Mouse (Mus musculus): ENCODE measurements around the gene Rel. TPM values are rescaled to one million over a fixed set of nuclear protein-coding genes. Genes with fewer than 3 reads are reported as not detected.
"Not testable (repeated sequence)": the region's sequence is repeated elsewhere in the genome, so short reads cannot be mapped to it uniquely, and the experiment has no call there.

The Rel gene
- polyA plus RNA-seq, 1 experiment from 2014 or later = 1.1 TPM

- not testable (repeated sequence) for H3K9ac ChIP-seq (ENCODE audit: low read length); H3K27me3 ChIP-seq (replicated peaks; ENCODE audit: control insufficient read depth, insufficient read depth, low read length); H3K4me2 ChIP-seq (ENCODE audit: low read length); H3K9me3 ChIP-seq (ENCODE audit: control insufficient read depth, low read length); H3K4me3 ChIP-seq (ENCODE audit: low read depth, low read length); H3K36me3 ChIP-seq (ENCODE audit: control insufficient read depth, insufficient read depth, low read length); ATAC-seq (replicated peaks; ENCODE audit: low FRiP score, low TSS enrichment, low read depth); H3K4me1 ChIP-seq (replicated peaks; ENCODE audit: control insufficient read depth, insufficient read depth, low read length); DNase-seq (ENCODE audit: low spot score); H3K27ac ChIP-seq (ENCODE audit: low read depth)
- 83% methylated on average over 4 of the region's 5 CpGs for WGBS
These were observed 3.4 kb downstream of the Rel start for GRCm38 (mm10) chr11:23767369-23767768.

- no peak for ATAC-seq (replicated peaks; ENCODE audit: low FRiP score, low TSS enrichment, low read depth)
- Histone ChIP-seq H3K4me1 (replicated peaks; ENCODE audit: control insufficient read depth, insufficient read depth, low read length) (no peaks in the 10 kb centered on the region), H3K9me3 (ENCODE audit: control insufficient read depth, low read length) (no peaks in the 10 kb centered on the region), H3K4me3 (ENCODE audit: low read depth, low read length) (no peak overlapping the region), H3K9ac (ENCODE audit: low read length) (no peak overlapping the region), H3K27ac (ENCODE audit: low read depth) (no peak overlapping the region), H3K4me2 (ENCODE audit: low read length) (no peak overlapping the region), H3K27me3 (replicated peaks; ENCODE audit: control insufficient read depth, insufficient read depth, low read length) (no peaks in the 10 kb centered on the region), H3K36me3 (ENCODE audit: control insufficient read depth, insufficient read depth, low read length) (no peaks in the 10 kb centered on the region)
- WGBS = 90% methylated on average over 2 of the region's 2 CpGs
- no peak for DNase-seq (ENCODE audit: low spot score)
These were observed 8.1 kb downstream of the Rel start for GRCm38 (mm10) chr11:23762635-23763034.

- DNase-seq (ENCODE audit: low spot score) = no peak
- Histone ChIP-seq H3K4me2 (ENCODE audit: low read length) (no peak overlapping the region), H3K9me3 (ENCODE audit: control insufficient read depth, low read length) (no peaks in the 10 kb centered on the region), H3K27ac (ENCODE audit: low read depth) (no peak overlapping the region), H3K27me3 (replicated peaks; ENCODE audit: control insufficient read depth, insufficient read depth, low read length) (no peaks in the 10 kb centered on the region), H3K9ac (ENCODE audit: low read length) (no peak overlapping the region), H3K36me3 (ENCODE audit: control insufficient read depth, insufficient read depth, low read length) (no peaks in the 10 kb centered on the region), H3K4me1 (replicated peaks; ENCODE audit: control insufficient read depth, insufficient read depth, low read length) (no peaks in the 10 kb centered on the region), H3K4me3 (ENCODE audit: low read depth, low read length) (no peak overlapping the region)
- ATAC-seq (replicated peaks; ENCODE audit: low FRiP score, low TSS enrichment, low read depth) = no peak
- 82% methylated on average over 2 of the region's 2 CpGs for WGBS
These were observed 12.6 kb downstream of the Rel start for GRCm38 (mm10) chr11:23758218-23758617.

- DNase-seq (ENCODE audit: low spot score) (no peak), ATAC-seq (replicated peaks; ENCODE audit: low FRiP score, low TSS enrichment, low read depth) (no peak)
These were observed 16.4 kb downstream of the Rel start for GRCm38 (mm10) chr11:23754329-23754728.

GRCm38 (mm10) chr11:23753136-23753710 lies 17.5 kb downstream of the Rel start:
- H3K27me3 ChIP-seq (replicated peaks; ENCODE audit: control insufficient read depth, insufficient read depth, low read length) = no peaks in the 10 kb centered on the region
- H3K27ac ChIP-seq (ENCODE audit: low read depth) = no peak overlapping the region
- no peak overlapping the region for H3K9ac ChIP-seq (ENCODE audit: low read length)
- H3K4me1 ChIP-seq (replicated peaks; ENCODE audit: control insufficient read depth, insufficient read depth, low read length) = no peaks in the 10 kb centered on the region
- no peaks in the 10 kb centered on the region for H3K9me3 ChIP-seq (ENCODE audit: control insufficient read depth, low read length)
- no peak overlapping the region for H3K4me3 ChIP-seq (ENCODE audit: low read depth, low read length)
- 89% methylated on average over 1 of the region's 1 CpGs for WGBS
- no peak overlapping the region for H3K4me2 ChIP-seq (ENCODE audit: low read length)
- DNase-seq (ENCODE audit: low spot score) (no peak), ATAC-seq (replicated peaks; ENCODE audit: low FRiP score, low TSS enrichment, low read depth) (no peak)
- no peaks in the 10 kb centered on the region for H3K36me3 ChIP-seq (ENCODE audit: control insufficient read depth, insufficient read depth, low read length)

More at GRCm38 (mm10) chr11:23754329-23754728, 16.4 kb downstream of the Rel start:
- H3K36me3 ChIP-seq (ENCODE audit: control insufficient read depth, insufficient read depth, low read length) = no peaks in the 10 kb centered on the region
- H3K4me3 ChIP-seq (ENCODE audit: low read depth, low read length) = no peak overlapping the region
- no peaks in the 10 kb centered on the region for H3K9me3 ChIP-seq (ENCODE audit: control insufficient read depth, low read length)
- no peak overlapping the region for H3K27ac ChIP-seq (ENCODE audit: low read depth)
- no peaks in the 10 kb centered on the region for H3K4me1 ChIP-seq (replicated peaks; ENCODE audit: control insufficient read depth, insufficient read depth, low read length)
- H3K4me2 ChIP-seq (ENCODE audit: low read length) = no peak overlapping the region
- no peak overlapping the region for H3K9ac ChIP-seq (ENCODE audit: low read length)
- H3K27me3 ChIP-seq (replicated peaks; ENCODE audit: control insufficient read depth, insufficient read depth, low read length) = no peaks in the 10 kb centered on the region

- no peak overlapping the region for H3K4me2 ChIP-seq (ENCODE audit: low read length)
- DNase-seq (ENCODE audit: low spot score) (no peak), ATAC-seq (replicated peaks; ENCODE audit: low FRiP score, low TSS enrichment, low read depth) (no peak)
- H3K9me3 ChIP-seq (ENCODE audit: control insufficient read depth, low read length) = no peaks in the 10 kb centered on the region
- no peak overlapping the region for H3K27ac ChIP-seq (ENCODE audit: low read depth)
- no peak overlapping the region for H3K9ac ChIP-seq (ENCODE audit: low read length)
- no peaks in the 10 kb centered on the region for H3K4me1 ChIP-seq (replicated peaks; ENCODE audit: control insufficient read depth, insufficient read depth, low read length)
- H3K27me3 ChIP-seq (replicated peaks; ENCODE audit: control insufficient read depth, insufficient read depth, low read length) = no peaks in the 10 kb centered on the region
- 83% methylated on average over 4 of the region's 4 CpGs for WGBS
- H3K36me3 ChIP-seq (ENCODE audit: control insufficient read depth, insufficient read depth, low read length) = 0 out of 2 replicates have a peak, but pooled peaks cover 3% of the 10 kb centered on the region
- H3K4me3 ChIP-seq (ENCODE audit: low read depth, low read length) = no peak overlapping the region
These were observed 24.7 kb downstream of the Rel start for GRCm38 (mm10) chr11:23746102-23746501.

- 0 out of 2 replicates have a peak, but pooled peaks cover 3% of the 10 kb centered on the region for H3K36me3 ChIP-seq (ENCODE audit: control insufficient read depth, insufficient read depth, low read length)
- H3K9me3 ChIP-seq (ENCODE audit: control insufficient read depth, low read length) = no peaks in the 10 kb centered on the region
- no peak overlapping the region for H3K4me2 ChIP-seq (ENCODE audit: low read length)
- no peak overlapping the region for H3K27ac ChIP-seq (ENCODE audit: low read depth)
- no peak for DNase-seq (ENCODE audit: low spot score)
- no peaks in the 10 kb centered on the region for H3K27me3 ChIP-seq (replicated peaks; ENCODE audit: control insufficient read depth, insufficient read depth, low read length)
- H3K4me3 ChIP-seq (ENCODE audit: low read depth, low read length) = no peak overlapping the region
- no peak for ATAC-seq (replicated peaks; ENCODE audit: low FRiP score, low TSS enrichment, low read depth)
- WGBS = 87% methylated on average over 3 of the region's 3 CpGs
- no peaks in the 10 kb centered on the region for H3K4me1 ChIP-seq (replicated peaks; ENCODE audit: control insufficient read depth, insufficient read depth, low read length)
- no peak overlapping the region for H3K9ac ChIP-seq (ENCODE audit: low read length)
These were observed 26.4 kb downstream of the Rel start for GRCm38 (mm10) chr11:23744352-23744751.

GRCm38 (mm10) chr11:23741386-23741785 lies 29.4 kb downstream of the Rel start:
- DNase-seq (ENCODE audit: low spot score) (no peak), ATAC-seq (replicated peaks; ENCODE audit: low FRiP score, low TSS enrichment, low read depth) (no peak)
- Histone ChIP-seq H3K4me1 (replicated peaks; ENCODE audit: control insufficient read depth, insufficient read depth, low read length) (no peaks in the 10 kb centered on the region), H3K27ac (ENCODE audit: low read depth) (no peak overlapping the region), H3K9ac (ENCODE audit: low read length) (no peak overlapping the region), H3K36me3 (ENCODE audit: control insufficient read depth, insufficient read depth, low read length) (0 out of 2 replicates have a peak, but pooled peaks cover 3% of the 10 kb centered on the region), H3K4me3 (ENCODE audit: low read depth, low read length) (no peak overlapping the region), H3K4me2 (ENCODE audit: low read length) (no peak overlapping the region), H3K27me3 (replicated peaks; ENCODE audit: control insufficient read depth, insufficient read depth, low read length) (no peaks in the 10 kb centered on the region), H3K9me3 (ENCODE audit: control insufficient read depth, low read length) (no peaks in the 10 kb centered on the region)
- WGBS = 91% methylated on average over 7 of the region's 7 CpGs

GRCm38 (mm10) chr11:23740895-23741294 lies 29.9 kb downstream of the Rel start:
- Histone ChIP-seq H3K36me3 (ENCODE audit: control insufficient read depth, insufficient read depth, low read length) (0 out of 2 replicates have a peak, but pooled peaks cover 3% of the 10 kb centered on the region), H3K4me2 (ENCODE audit: low read length) (no peak overlapping the region), H3K4me3 (ENCODE audit: low read depth, low read length) (no peak overlapping the region), H3K9ac (ENCODE audit: low read length) (no peak overlapping the region), H3K4me1 (replicated peaks; ENCODE audit: control insufficient read depth, insufficient read depth, low read length) (no peaks in the 10 kb centered on the region), H3K27ac (ENCODE audit: low read depth) (no peak overlapping the region), H3K9me3 (ENCODE audit: control insufficient read depth, low read length) (no peaks in the 10 kb centered on the region), H3K27me3 (replicated peaks; ENCODE audit: control insufficient read depth, insufficient read depth, low read length) (no peaks in the 10 kb centered on the region)
- no peak for DNase-seq (ENCODE audit: low spot score)
- WGBS = 79% methylated on average over 4 of the region's 4 CpGs
- ATAC-seq (replicated peaks; ENCODE audit: low FRiP score, low TSS enrichment, low read depth) = no peak

Measured in intestine, embryonic 14.5 days (tissue).